16 mouse cellular contexts compared by ENCODE assay signal in the genomic region with DNA sequence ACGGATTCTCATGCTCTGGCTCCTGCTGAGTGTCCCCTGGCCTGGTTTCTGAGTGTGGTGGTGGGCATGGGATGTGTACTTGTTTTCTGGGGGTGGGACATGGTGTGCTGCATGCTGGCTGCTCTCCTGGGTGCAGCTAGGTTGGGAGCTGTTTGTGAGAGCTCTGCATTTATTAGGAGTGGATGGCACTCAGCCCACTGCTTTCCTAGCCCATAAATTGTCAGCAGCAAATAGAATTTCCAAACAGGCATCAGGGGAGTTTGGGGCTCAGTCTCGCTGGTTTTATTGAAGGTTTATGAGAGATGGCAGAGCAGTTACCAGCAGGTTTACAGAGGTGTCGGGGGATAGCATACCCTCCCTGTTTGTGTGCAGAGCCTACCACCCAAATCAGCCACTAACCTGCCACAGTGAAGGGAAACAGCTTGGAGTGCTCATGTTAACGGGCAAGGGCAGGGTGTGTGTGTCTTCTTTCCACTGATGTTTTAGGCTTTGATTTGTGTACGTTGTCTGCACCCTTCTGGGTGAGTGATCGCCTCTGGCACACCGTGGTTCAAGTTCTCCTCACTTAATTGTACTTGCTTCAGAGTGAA.
DNase-seq lines count a peak whose midpoint lies in the region; ATAC-seq and TF ChIP-seq lines count a peak whose summit lies in the region.
"Had no signal": no experiment of that assay in that cellular context is flagged by ENCODE, and none has a peak within 500 bp of the region (broad histone marks: within the 10 kb centered on the region; RNA-seq: fewer than 3 reads in every experiment).

No protein-coding gene starts in this region.

- ATAC-seq in hindbrain, embryonic 15.5 days (ENCODE audit: low FRiP score, low read depth), result no peak
- ATAC-seq in hindbrain, embryonic 11.5 days (ENCODE audit: low FRiP score), result no peak
- no peak for ATAC-seq in midbrain, embryonic 15.5 days (replicated peaks)
- no peak for ATAC-seq in megakaryocyte-erythroid progenitor cell, adult 5-6 weeks (replicated peaks; ENCODE audit: low FRiP score, low TSS enrichment, poor library complexity, severe bottlenecking)
- ATAC-seq: activated CD4-positive, CD25-positive, alpha-beta regulatory T cell, adult 4 months; liver, postnatal 0 days had no signal

- no peaks in the 10 kb centered on the region for H3K36me3 ChIP-seq in hindbrain, embryonic 15.5 days
- no peaks in the 10 kb centered on the region for H3K36me3 ChIP-seq in hindbrain, embryonic 11.5 days (ENCODE audit: control insufficient read depth, insufficient read depth, low read length)
- H3K36me3 ChIP-seq in midbrain, embryonic 15.5 days (replicated peaks), result no peaks in the 10 kb centered on the region

- no peak overlapping the region for H3K9ac ChIP-seq in hindbrain, embryonic 15.5 days
- no peak overlapping the region for H3K9ac ChIP-seq in hindbrain, embryonic 11.5 days (ENCODE audit: low read depth, low read length)
- no peak overlapping the region for H3K9ac ChIP-seq in midbrain, embryonic 15.5 days
- H3K9ac ChIP-seq: liver, postnatal 0 days had no signal

- TF ChIP-seq POLR2A in brain, embryonic 14.5 days (IDR thresholded peaks at IDR 0.05; ENCODE audit: borderline replicate concordance, extremely low read depth, insufficient read depth, insufficient read length, poor library complexity, severe bottlenecking), result no peak

- H3K4me1 ChIP-seq in hindbrain, embryonic 15.5 days (replicated peaks), result peaks cover 30% of the 10 kb centered on the region
- no peaks in the 10 kb centered on the region for H3K4me1 ChIP-seq in hindbrain, embryonic 11.5 days (replicated peaks; ENCODE audit: control insufficient read depth, insufficient read depth, low read length)
- H3K4me1 ChIP-seq in midbrain, embryonic 15.5 days, result peaks cover 15% of the 10 kb centered on the region

- H3K27me3 ChIP-seq in hindbrain, embryonic 15.5 days, result no peaks in the 10 kb centered on the region
- no peaks in the 10 kb centered on the region for H3K27me3 ChIP-seq in hindbrain, embryonic 11.5 days (ENCODE audit: control insufficient read depth, insufficient read depth, low read length)
- no peaks in the 10 kb centered on the region for H3K27me3 ChIP-seq in midbrain, embryonic 15.5 days (replicated peaks)
- H3K27me3 ChIP-seq: CH12.LX had no signal

- H3K9me3 ChIP-seq in hindbrain, embryonic 15.5 days, result no peaks in the 10 kb centered on the region
- no peaks in the 10 kb centered on the region for H3K9me3 ChIP-seq in hindbrain, embryonic 11.5 days (ENCODE audit: control insufficient read depth, low read length)
- no peaks in the 10 kb centered on the region for H3K9me3 ChIP-seq in midbrain, embryonic 15.5 days

- H3K4me2 ChIP-seq in hindbrain, embryonic 15.5 days, result no peak overlapping the region
- H3K4me2 ChIP-seq in hindbrain, embryonic 11.5 days (replicated peaks; ENCODE audit: low read depth, low read length), result no peak overlapping the region
- H3K4me2 ChIP-seq in midbrain, embryonic 15.5 days, result no peak overlapping the region

- no peak for TF ChIP-seq CTCF in brain, embryonic 14.5 days (IDR thresholded peaks at IDR 0.05; ENCODE audit: borderline replicate concordance, extremely low read depth, insufficient read depth, insufficient read length)

- no peak for DNase-seq in hindbrain, embryonic 11.5 days (ENCODE audit: low spot score)
- DNase-seq in adrenal gland, postnatal 36 days, result peak; percentile 45 to 63
- DNase-seq in brain, embryonic 14.5 days (ENCODE audit: low read depth), result peak; percentile 73
- no peak for DNase-seq in B cell, adult 2 months
- DNase-seq: cerebellum, postnatal 10 days; heart, adult 18-20 months; heart, postnatal 36 days; kidney, adult 2 months; liver, postnatal 0 days; lung, postnatal 36 days; retina, postnatal 1 day had no signal

- H3K4me3 ChIP-seq in hindbrain, embryonic 15.5 days, result no peak overlapping the region
- H3K4me3 ChIP-seq in hindbrain, embryonic 11.5 days (ENCODE audit: low read depth, low read length), result no peak overlapping the region
- no peak overlapping the region for H3K4me3 ChIP-seq in midbrain, embryonic 15.5 days

- WGBS in hindbrain, embryonic 15.5 days, result 50% methylated on average over 7 of the region's 7 CpGs
- WGBS in hindbrain, embryonic 11.5 days, result 80% methylated on average over 7 of the region's 7 CpGs
- WGBS in midbrain, embryonic 15.5 days, result 51% methylated on average over 7 of the region's 7 CpGs

- H3K27ac ChIP-seq in hindbrain, embryonic 15.5 days (replicated peaks), result peak overlapping the region; percentile 66
- H3K27ac ChIP-seq in hindbrain, embryonic 11.5 days (ENCODE audit: low read depth, low read length), result no peak overlapping the region
- peak overlapping the region; percentile 74 for H3K27ac ChIP-seq in midbrain, embryonic 15.5 days

Comparison
In these comparisons a context has a peak if more than half of its experiments do, and no peak if none do; other contexts are left out.
1. DNase-seq: peak in adrenal gland, postnatal 36 days (2 of 2) and brain, embryonic 14.5 days (single experiment); none in hindbrain, embryonic 11.5 days (single experiment) and B cell, adult 2 months (0 of 2).